Mouse (Mus musculus): ENCODE results near the gene Mrpl45. TPM values are rescaled to one million over a fixed set of nuclear protein-coding genes. Genes with fewer than 3 reads are reported as not detected.

Gene Mrpl45
- polyA plus RNA-seq, 1 experiment from 2014 or later, result 50.1 TPM

GRCm38 (mm10) chr11:97372159-97372864 lies 56.8 kb downstream of the Mrpl45 start:
- peaks cover 36% of the 10 kb centered on the region for H3K36me3 ChIP-seq

GRCm38 (mm10) chr11:97373402-97373801 lies 57.9 kb downstream of the Mrpl45 start:
- Histone ChIP-seq H3K27me3 (no peaks in the 10 kb centered on the region), H3K36me3 (peaks cover 47% of the 10 kb centered on the region)

More at GRCm38 (mm10) chr11:97372159-97372864, 56.8 kb downstream of the Mrpl45 start:
- Histone ChIP-seq H3K4me2 (no peak overlapping the region), H3K4me1 (peaks cover 13% of the 10 kb centered on the region; the same call in 1 of the 2 replicates), H3K9ac (no peak overlapping the region), H3K27me3 (no peaks in the 10 kb centered on the region), H3K4me3 (no peak overlapping the region), H3K9me3 (no peaks in the 10 kb centered on the region), H3K27ac (peak overlapping the region; percentile 48)
- WGBS, result 78% methylated on average over 6 of the region's 6 CpGs
- ATAC-seq (ENCODE audit: insufficient number of reproducible peaks, insufficient read depth, low FRiP score, low TSS enrichment, low read depth), result no peak

More at GRCm38 (mm10) chr11:97373402-97373801, 57.9 kb downstream of the Mrpl45 start:
- no peak overlapping the region for H3K27ac ChIP-seq
- WGBS, result 76% methylated on average over 2 of the region's 2 CpGs
- no peaks in the 10 kb centered on the region for H3K9me3 ChIP-seq
- no peak for ATAC-seq (ENCODE audit: insufficient number of reproducible peaks, insufficient read depth, low FRiP score, low TSS enrichment, low read depth)
- H3K4me2 ChIP-seq, result no peak overlapping the region
- peaks cover 9% of the 10 kb centered on the region; the same call in 1 of the 2 replicates for H3K4me1 ChIP-seq
- no peak overlapping the region for H3K9ac ChIP-seq
- no peak overlapping the region for H3K4me3 ChIP-seq

Other genes with a start within 250 kb of the Mrpl45 start
- gene Tbx21, start 200.4 kb upstream of the Mrpl45 start, polyA plus RNA-seq (2015; fragmentation: Nextera tagmentation; extraction: Ambion mirVana), result 0.08 and 0.10 TPM in 2 replicates
- 7.8 and 8.5 TPM in 2 replicates for gene Tbkbp1, start 164.2 kb upstream of the Mrpl45 start, polyA plus RNA-seq (2015; fragmentation: Nextera tagmentation; extraction: Ambion mirVana)
- gene Kpnb1, start 127.8 kb upstream of the Mrpl45 start, polyA plus RNA-seq (2015; fragmentation: Nextera tagmentation; extraction: Ambion mirVana), result 59.7 and 62.6 TPM in 2 replicates
- 83.9 and 95.4 TPM in 2 replicates for gene Npepps, start 35.1 kb upstream of the Mrpl45 start, polyA plus RNA-seq (2015; fragmentation: Nextera tagmentation; extraction: Ambion mirVana)
- 0.15 and 0.21 TPM in 2 replicates for gene Gpr179, start 36.4 kb downstream of the Mrpl45 start, polyA plus RNA-seq (2015; fragmentation: Nextera tagmentation; extraction: Ambion mirVana)
- 4.7 and 5.3 TPM in 2 replicates for gene Socs7, start 46.8 kb downstream of the Mrpl45 start, polyA plus RNA-seq (2015; fragmentation: Nextera tagmentation; extraction: Ambion mirVana)
- 7.7 and 8.4 TPM in 2 replicates for gene Arhgap23, start 99.8 kb downstream of the Mrpl45 start, polyA plus RNA-seq (2015; fragmentation: Nextera tagmentation; extraction: Ambion mirVana)
- 1.4 and 1.8 TPM in 2 replicates for gene 4933428G20Rik, start 184.6 kb downstream of the Mrpl45 start, polyA plus RNA-seq (2015; fragmentation: Nextera tagmentation; extraction: Ambion mirVana)